Mouse (Mus musculus) midbrain, embryonic 13.5 days (tissue): Measurements from ENCODE around the gene Tmem262. TPM values are rescaled to one million over a fixed set of nuclear protein-coding genes. Genes with fewer than 3 reads are reported as not detected.

ENCODE experiments used
- ATAC-seq: fragments of 200-750 bp; cut with Nextera tagmentation; 2 replicates; pipeline ENCODE4 v1.8.0; 2017; ENCODE audit warnings: mild to moderate bottlenecking, moderate TSS enrichment, moderate library complexity
- H3K27ac ChIP-seq: fragments of 300-500 bp; sonication (generic); 2 replicates; pipeline ENCODE4 v1.5.1; 2015; ENCODE audit warnings: inconsistent platforms, mild to moderate bottlenecking, moderate library complexity
- H3K27me3 ChIP-seq: fragments of 300-500 bp; sonication (generic); 2 replicates; pipeline ENCODE4 v1.6.1; 2015; ENCODE audit warnings: mild to moderate bottlenecking, inconsistent platforms
- H3K36me3 ChIP-seq: fragments of 300-500 bp; sonication (generic); 2 replicates; pipeline ENCODE4 v1.6.1; 2015; ENCODE audit warnings: mild to moderate bottlenecking, inconsistent platforms
- H3K4me1 ChIP-seq: fragments of 300-500 bp; sonication (generic); replicated peaks from 2 replicates; pipeline ENCODE4 v1.6.1; 2015; ENCODE audit warnings: inconsistent platforms
- H3K4me2 ChIP-seq: fragments of 300-500 bp; sonication (generic); replicated peaks from 2 replicates; pipeline ENCODE4 v1.6.1; 2015; ENCODE audit warnings: moderate library complexity, mild to moderate bottlenecking, inconsistent platforms
- H3K4me3 ChIP-seq: fragments of 300-500 bp; sonication (generic); replicated peaks from 2 replicates; pipeline ENCODE4 v1.5.1; 2015; ENCODE audit warnings: mild to moderate bottlenecking, inconsistent platforms
- H3K9ac ChIP-seq: fragments of 300-500 bp; sonication (generic); replicated peaks from 2 replicates; pipeline ENCODE4 v1.6.1; 2015; ENCODE audit warnings: mild to moderate bottlenecking, inconsistent platforms
- H3K9me3 ChIP-seq: fragments of 300-500 bp; sonication (generic); 2 replicates; pipeline ENCODE4 v1.6.1; 2016; ENCODE audit warnings: mild to moderate bottlenecking, inconsistent platforms
- WGBS: fragments of 180-500 bp; shearing (Covaris S2); methylation state at CpG from one replicate; pipeline ENCODE4 v1.1.7; 2015; 5-methylcytosine and 5-hydroxymethylcytosine counted together
- polyA plus RNA-seq: library from polyadenylated mRNA; unstranded; fragments of >200 nt; fragmentation: Nextera tagmentation; extraction: Ambion mirVana; gene quantifications from 2 replicates; pipeline ENCODE4 v1.2.1, GENCODE M21; 2015

Tmem262 gene
- polyA plus RNA-seq, 1 experiment from 2014 or later: not detected

- H3K4me2 ChIP-seq: peak overlapping the region; percentile 89; the same call in 1 of the 2 replicates
- 92% methylated on average over 15 of the region's 15 CpGs for WGBS
- H3K27ac ChIP-seq: no peak overlapping the region
- H3K9ac ChIP-seq: peak overlapping the region; percentile 53
- no peaks in the 10 kb centered on the region for H3K9me3 ChIP-seq
- no peaks in the 10 kb centered on the region for H3K27me3 ChIP-seq
- H3K36me3 ChIP-seq: peaks cover 47% of the 10 kb centered on the region
- no peak for ATAC-seq
- H3K4me3 ChIP-seq: peak overlapping the region; percentile 85
- peaks cover 32% of the 10 kb centered on the region for H3K4me1 ChIP-seq
These were observed 36.4 kb downstream of the Tmem262 start for GRCm38 (mm10) chr19:6116113-6116850.

GRCm38 (mm10) chr19:6117346-6117985, 37.6 kb downstream of the Tmem262 start:
- H3K4me2 ChIP-seq: peak overlapping the region; percentile 89
- peaks cover 32% of the 10 kb centered on the region for H3K4me1 ChIP-seq
- peak overlapping the region; percentile 85 for H3K4me3 ChIP-seq
- ATAC-seq: no peak
- 5% methylated on average over 32 of the region's 32 CpGs for WGBS
- H3K27ac ChIP-seq: peak overlapping the region; percentile 93
- peak overlapping the region; percentile 92 for H3K9ac ChIP-seq
- H3K9me3 ChIP-seq: no peaks in the 10 kb centered on the region
- peaks cover 47% of the 10 kb centered on the region for H3K36me3 ChIP-seq
- no peaks in the 10 kb centered on the region for H3K27me3 ChIP-seq

GRCm38 (mm10) chr19:6117986-6118676, 38.3 kb downstream of the Tmem262 start, which contains the start of gene Sac3d1:
Gene Sac3d1, minus strand, starts transcription at chr19:6118650.
- Histone ChIP-seq H3K27ac (peak within 1 kb of the TSS; percentile 93), H3K36me3 (peaks cover 40% of the 10 kb centered on the region), H3K4me3 (peak within 1 kb of the TSS; percentile 85), H3K4me2 (peak within 1 kb of the TSS; percentile 89), H3K9ac (peak within 1 kb of the TSS; percentile 92), H3K27me3 (no peaks in the 10 kb centered on the region), H3K4me1 (peaks cover 32% of the 10 kb centered on the region), H3K9me3 (no peaks in the 10 kb centered on the region)
- under 1% methylated on average over 67 of the region's 77 CpGs for WGBS
- ATAC-seq: peak; percentile 89

GRCm38 (mm10) chr19:6118677-6119185, 38.9 kb downstream of the Tmem262 start:
- ATAC-seq: peak; percentile 68
- Histone ChIP-seq H3K4me3 (peak overlapping the region; percentile 85), H3K27me3 (no peaks in the 10 kb centered on the region)

GRCm38 (mm10) chr19:6121761-6122160, 41.9 kb downstream of the Tmem262 start:
- H3K4me1 ChIP-seq: peaks cover 30% of the 10 kb centered on the region
- WGBS: 40% methylated on average over 19 of the region's 19 CpGs
- H3K36me3 ChIP-seq: 0 out of 2 replicates have a peak, but pooled peaks cover 8% of the 10 kb centered on the region
- no peak for ATAC-seq
- H3K9ac ChIP-seq: peak overlapping the region; percentile 7; the same call in 1 of the 2 replicates
- H3K4me3 ChIP-seq: no peak overlapping the region
- no peaks in the 10 kb centered on the region for H3K9me3 ChIP-seq
- no peak overlapping the region for H3K27ac ChIP-seq
- H3K27me3 ChIP-seq: no peaks in the 10 kb centered on the region
- no peak overlapping the region for H3K4me2 ChIP-seq

More at GRCm38 (mm10) chr19:6118677-6119185, 38.9 kb downstream of the Tmem262 start:
- WGBS: 1% methylated on average over 8 of the region's 8 CpGs
- peak overlapping the region; percentile 92 for H3K9ac ChIP-seq
- peaks cover 37% of the 10 kb centered on the region for H3K4me1 ChIP-seq
- peaks cover 35% of the 10 kb centered on the region for H3K36me3 ChIP-seq
- peak overlapping the region; percentile 89 for H3K4me2 ChIP-seq
- H3K27ac ChIP-seq: peak overlapping the region; percentile 93
- H3K9me3 ChIP-seq: no peaks in the 10 kb centered on the region

- no peak for ATAC-seq
- 0 out of 2 replicates have a peak, but pooled peaks cover 8% of the 10 kb centered on the region for H3K36me3 ChIP-seq
- H3K4me2 ChIP-seq: no peak overlapping the region
- H3K4me1 ChIP-seq: peaks cover 23% of the 10 kb centered on the region
- H3K9me3 ChIP-seq: no peaks in the 10 kb centered on the region
- H3K9ac ChIP-seq: no peak overlapping the region; the same call in 1 of the 2 replicates
- 78% methylated on average over 8 of the region's 8 CpGs for WGBS
- no peaks in the 10 kb centered on the region for H3K27me3 ChIP-seq
- no peak overlapping the region; the same call in 1 of the 2 replicates for H3K27ac ChIP-seq
- no peak overlapping the region for H3K4me3 ChIP-seq
These were observed 43.5 kb downstream of the Tmem262 start for GRCm38 (mm10) chr19:6123330-6123729.

GRCm38 (mm10) chr19:6124898-6125297, 45.1 kb downstream of the Tmem262 start:
- no peak overlapping the region for H3K9ac ChIP-seq
- 0 out of 2 replicates have a peak, but pooled peaks cover 8% of the 10 kb centered on the region for H3K36me3 ChIP-seq
- H3K27ac ChIP-seq: no peak overlapping the region; the same call in 1 of the 2 replicates
- no peak overlapping the region for H3K4me2 ChIP-seq
- H3K9me3 ChIP-seq: no peaks in the 10 kb centered on the region
- no peak overlapping the region for H3K4me3 ChIP-seq
- no peaks in the 10 kb centered on the region for H3K27me3 ChIP-seq
- no peak for ATAC-seq
- H3K4me1 ChIP-seq: peaks cover 14% of the 10 kb centered on the region
- WGBS: 79% methylated on average over 2 of the region's 2 CpGs

GRCm38 (mm10) chr19:6126289-6126688, 46.5 kb downstream of the Tmem262 start:
- WGBS: 26% methylated on average over 4 of the region's 4 CpGs
- Histone ChIP-seq H3K4me1 (peaks cover 11% of the 10 kb centered on the region; the same call in 1 of the 2 replicates), H3K36me3 (0 out of 2 replicates have a peak, but pooled peaks cover 3% of the 10 kb centered on the region), H3K27ac (no peak overlapping the region), H3K27me3 (no peaks in the 10 kb centered on the region), H3K9ac (no peak overlapping the region), H3K4me2 (no peak overlapping the region), H3K4me3 (no peak overlapping the region), H3K9me3 (no peaks in the 10 kb centered on the region)
- no peak for ATAC-seq

GRCm38 (mm10) chr19:6126789-6127580, 47.2 kb downstream of the Tmem262 start:
- H3K36me3 ChIP-seq: no peaks in the 10 kb centered on the region
- H3K4me2 ChIP-seq: peak overlapping the region; percentile 57
- no peak overlapping the region for H3K27ac ChIP-seq
- H3K27me3 ChIP-seq: no peaks in the 10 kb centered on the region
- peak overlapping the region; percentile 58 for H3K4me3 ChIP-seq
- H3K9me3 ChIP-seq: no peaks in the 10 kb centered on the region
- ATAC-seq: no peak
- H3K9ac ChIP-seq: peak overlapping the region; percentile 76; the same call in 1 of the 2 replicates
- peaks cover 11% of the 10 kb centered on the region; the same call in 1 of the 2 replicates for H3K4me1 ChIP-seq
- WGBS: 76% methylated on average over 10 of the region's 10 CpGs

- no peaks in the 10 kb centered on the region for H3K36me3 ChIP-seq
- no peaks in the 10 kb centered on the region for H3K27me3 ChIP-seq
- H3K27ac ChIP-seq: peak within 1 kb of the TSS; percentile 89
- peak within 1 kb of the TSS; percentile 57 for H3K4me2 ChIP-seq
- 0% methylated on average over 32 of the region's 32 CpGs for WGBS
- H3K9ac ChIP-seq: peak within 1 kb of the TSS; percentile 76
- H3K9me3 ChIP-seq: no peaks in the 10 kb centered on the region
- ATAC-seq: peak; percentile 96
- peaks cover 11% of the 10 kb centered on the region; the same call in 1 of the 2 replicates for H3K4me1 ChIP-seq
- H3K4me3 ChIP-seq: peak within 1 kb of the TSS; percentile 58
These were observed 48.0 kb downstream of the Tmem262 start, which contains the start of gene Snx15 for GRCm38 (mm10) chr19:6127760-6128341. Gene Snx15, minus strand, starts transcription at chr19:6128304.
